Mouse (Mus musculus): ENCODE data around the gene Copg2. TPM values are rescaled to one million over a fixed set of nuclear protein-coding genes. Genes with fewer than 3 reads are reported as not detected.

Gene Copg2
- polyA plus RNA-seq, 1 experiment from 2014 or later: 6.6 TPM

- WGBS (ENCODE audit: insufficient replicate concordance): 67% methylated on average over 7 of the region's 7 CpGs
- TF ChIP-seq CTCF (IDR thresholded peaks at IDR 0.05; ENCODE audit: low read depth): no peak
- no peak for TF ChIP-seq EP300 (IDR thresholded peaks at IDR 0.05; ENCODE audit: low read depth)
- DNase-seq: no peak
- H3K4me2 ChIP-seq (ENCODE audit: low read depth, low read length): no peak overlapping the region
- H3K4me1 ChIP-seq (ENCODE audit: insufficient read depth): no peaks in the 10 kb centered on the region
- no peak overlapping the region for H3K27ac ChIP-seq (ENCODE audit: low read depth)
- H3K27me3 ChIP-seq (ENCODE audit: insufficient read depth, low read length): no peaks in the 10 kb centered on the region
- H3K9me3 ChIP-seq (ENCODE audit: low read length): no peaks in the 10 kb centered on the region
- H3K9ac ChIP-seq (replicated peaks): no peak overlapping the region
- no peak overlapping the region for H3K4me3 ChIP-seq (ENCODE audit: low read depth, low read length)
- peaks cover 33% of the 10 kb centered on the region for H3K36me3 ChIP-seq (replicated peaks; ENCODE audit: insufficient read depth, low read length)
- ATAC-seq: no peak
Observed at GRCm38 (mm10) chr6:30745591-30745990, 151.0 kb downstream of the Copg2 start.

GRCm38 (mm10) chr6:30744846-30745245 lies 151.7 kb downstream of the Copg2 start:
- Histone ChIP-seq H3K27ac (ENCODE audit: low read depth) (no peak overlapping the region), H3K4me1 (ENCODE audit: insufficient read depth) (no peaks in the 10 kb centered on the region), H3K36me3 (replicated peaks; ENCODE audit: insufficient read depth, low read length) (peaks cover 28% of the 10 kb centered on the region), H3K27me3 (ENCODE audit: insufficient read depth, low read length) (no peaks in the 10 kb centered on the region), H3K9ac (replicated peaks) (no peak overlapping the region), H3K4me2 (ENCODE audit: low read depth, low read length) (no peak overlapping the region), H3K4me3 (ENCODE audit: low read depth, low read length) (no peak overlapping the region), H3K9me3 (ENCODE audit: low read length) (no peaks in the 10 kb centered on the region)
- ATAC-seq (no peak), DNase-seq (no peak)
- TF ChIP-seq EP300 (IDR thresholded peaks at IDR 0.05; ENCODE audit: low read depth): no peak
- TF ChIP-seq CTCF (IDR thresholded peaks at IDR 0.05; ENCODE audit: low read depth): no peak
- 78% methylated on average over 10 of the region's 10 CpGs for WGBS (ENCODE audit: insufficient replicate concordance)

GRCm38 (mm10) chr6:30739177-30739747 lies 157.3 kb downstream of the Copg2 start:
- Histone ChIP-seq H3K9me3 (ENCODE audit: low read length) (peaks cover 10% of the 10 kb centered on the region), H3K27me3 (ENCODE audit: insufficient read depth, low read length) (peaks cover 40% of the 10 kb centered on the region), H3K36me3 (replicated peaks; ENCODE audit: insufficient read depth, low read length) (peaks cover 7% of the 10 kb centered on the region; the same call in 1 of the 2 replicates), H3K4me3 (ENCODE audit: low read depth, low read length) (peak overlapping the region; percentile 41), H3K9ac (replicated peaks) (no peak overlapping the region), H3K4me1 (ENCODE audit: insufficient read depth) (0 out of 2 replicates have a peak, but pooled peaks cover 3% of the 10 kb centered on the region), H3K4me2 (ENCODE audit: low read depth, low read length) (no peak overlapping the region), H3K27ac (ENCODE audit: low read depth) (no peak overlapping the region)
- 46% methylated on average over 10 of the region's 10 CpGs for WGBS (ENCODE audit: insufficient replicate concordance)
- no peak for ATAC-seq
- no peak for DNase-seq
- TF ChIP-seq EP300 (IDR thresholded peaks at IDR 0.05; ENCODE audit: low read depth): no peak
- no peak for TF ChIP-seq CTCF (IDR thresholded peaks at IDR 0.05; ENCODE audit: low read depth)

GRCm38 (mm10) chr6:30738464-30739006 lies 158.1 kb downstream of the Copg2 start:
- Histone ChIP-seq H3K4me2 (ENCODE audit: low read depth, low read length) (peak overlapping the region; percentile 59; the same call in 1 of the 2 replicates), H3K36me3 (replicated peaks; ENCODE audit: insufficient read depth, low read length) (no peaks in the 10 kb centered on the region), H3K27ac (ENCODE audit: low read depth) (no peak overlapping the region), H3K27me3 (ENCODE audit: insufficient read depth, low read length) (peaks cover 45% of the 10 kb centered on the region), H3K9ac (replicated peaks) (no peak overlapping the region), H3K9me3 (ENCODE audit: low read length) (peaks cover 10% of the 10 kb centered on the region), H3K4me3 (ENCODE audit: low read depth, low read length) (peak overlapping the region; percentile 41), H3K4me1 (ENCODE audit: insufficient read depth) (0 out of 2 replicates have a peak, but pooled peaks cover 3% of the 10 kb centered on the region)
- WGBS (ENCODE audit: insufficient replicate concordance): 52% methylated on average over 20 of the region's 20 CpGs
- ATAC-seq (no peak), DNase-seq (no peak)
- TF ChIP-seq EP300 (IDR thresholded peaks at IDR 0.05; ENCODE audit: low read depth): no peak
- no peak for TF ChIP-seq CTCF (IDR thresholded peaks at IDR 0.05; ENCODE audit: low read depth)

GRCm38 (mm10) chr6:30737548-30738463 lies 158.8 kb downstream of the Copg2 start:
- H3K27me3 ChIP-seq (ENCODE audit: insufficient read depth, low read length): peaks cover 51% of the 10 kb centered on the region
- H3K9me3 ChIP-seq (ENCODE audit: low read length): peaks cover 10% of the 10 kb centered on the region
- H3K4me2 ChIP-seq (ENCODE audit: low read depth, low read length): peak overlapping the region; percentile 59
- H3K27ac ChIP-seq (ENCODE audit: low read depth): no peak overlapping the region
- WGBS (ENCODE audit: insufficient replicate concordance): 51% methylated on average over 66 of the region's 66 CpGs
- peak overlapping the region; percentile 41 for H3K4me3 ChIP-seq (ENCODE audit: low read depth, low read length)
- ATAC-seq: no peak
- TF ChIP-seq EP300 (IDR thresholded peaks at IDR 0.05; ENCODE audit: low read depth) (no peak), CTCF (IDR thresholded peaks at IDR 0.05; ENCODE audit: low read depth) (0 out of 2 replicates have a peak, but pooled peaks have one; percentile 2)
- peak overlapping the region; percentile 44; the same call in 1 of the 2 replicates for H3K9ac ChIP-seq (replicated peaks)
- no peaks in the 10 kb centered on the region for H3K36me3 ChIP-seq (replicated peaks; ENCODE audit: insufficient read depth, low read length)
- DNase-seq: peak; percentile 33
- H3K4me1 ChIP-seq (ENCODE audit: insufficient read depth): 0 out of 2 replicates have a peak, but pooled peaks cover 3% of the 10 kb centered on the region
